Mouse (Mus musculus) G1E (cell line): ENCODE measurements around the gene Wdr46. TPM values are rescaled to one million over a fixed set of nuclear protein-coding genes. Genes with fewer than 3 reads are reported as not detected.
A peak's percentile ranks its signal among the peaks of the same experiment; 100 is the strongest.
"Not testable (repeated sequence)": the region's sequence is repeated elsewhere in the genome, so short reads cannot be mapped to it uniquely, and the experiment has no call there.

Experiments used
- ATAC-seq: 2 replicates; pipeline ENCODE4 v1.8.0; 2016; ENCODE audit warnings: mild to moderate bottlenecking; ENCODE audit not compliant: insufficient number of reproducible peaks, poor library complexity, low FRiP score, severe bottlenecking; ENCODE audit errors: extremely low read depth
- DNase-seq: peaks from one replicate; pipeline ENCODE4 v3.0.0; 2012; ENCODE audit warnings: low spot score
- H3K27me3 ChIP-seq: 2 replicates; pipeline ENCODE4 v1.6.1; 2012; ENCODE audit warnings: mild to moderate bottlenecking, low read length, inconsistent platforms; ENCODE audit not compliant: insufficient read depth
- H3K36me3 ChIP-seq: replicated peaks from 2 replicates; pipeline ENCODE3; 2012; ENCODE audit warnings: mild to moderate bottlenecking, inconsistent platforms
- H3K4me1 ChIP-seq: 2 replicates; pipeline ENCODE4 v1.6.1; 2012; ENCODE audit warnings: low read depth, low read length, inconsistent platforms, mixed read lengths; ENCODE audit not compliant: insufficient read depth
- H3K4me3 ChIP-seq: 2 replicates; pipeline ENCODE4 v1.5.1; 2012; ENCODE audit warnings: low read depth, mild to moderate bottlenecking, inconsistent platforms, low read length, moderate library complexity, mixed read lengths
- H3K9me3 ChIP-seq: replicated peaks from 2 replicates; pipeline ENCODE4 v1.6.1; 2012; ENCODE audit warnings: inconsistent platforms
- CTCF ChIP-seq: IDR thresholded peaks from 2 replicates; pipeline ENCODE4 v1.5.1; 2012; ENCODE audit warnings: low read depth, low read length, inconsistent platforms, mixed read lengths
- GATA1 ChIP-seq: IDR thresholded peaks from 2 replicates; pipeline ENCODE4 v1.6.1; 2012; ENCODE audit warnings: borderline replicate concordance, low read length, inconsistent platforms, mixed read lengths
- GATA2 ChIP-seq: IDR thresholded peaks from 2 replicates; pipeline ENCODE4 v1.6.1; 2012; ENCODE audit warnings: low read depth, low read length, inconsistent platforms, borderline replicate concordance
- POLR2AphosphoS5 ChIP-seq: IDR thresholded peaks from 2 replicates; pipeline ENCODE4 v1.6.1; 2012; ENCODE audit warnings: low read depth, low read length, inconsistent platforms; ENCODE audit not compliant: insufficient replicate concordance
- TAL1 ChIP-seq: conservative IDR thresholded peaks from 2 replicates; pipeline ENCODE4 v1.6.1; 2012; ENCODE audit warnings: low read depth, low read length, inconsistent platforms, mixed read lengths
- polyA plus RNA-seq: library from polyadenylated mRNA; stranded (reverse); fragments of >175 nt; gene quantifications from 2 replicates; pipeline ENCODE4 v1.2.3, GENCODE M21; 2012
- total RNA-seq, 2 experiments: library from RNA; stranded (forward) in 1 of 2; stranded (reverse) in 1 of 2; fragments of 200-1000 nt in 1 of 2; fragments of >200 nt in 1 of 2; fragmentation: Nextera tagmentation in 1 of 2; gene quantifications; 2 replicates each; pipeline ENCODE4 v1.2.3; 2014 to 2017

Wdr46 gene
- total RNA-seq (2014; fragmentation: Nextera tagmentation) (29.6 and 34.2 TPM in 2 replicates), total RNA-seq (2017) (30.7 and 31.1 TPM in 2 replicates), polyA plus RNA-seq (72.2 and 83.2 TPM in 2 replicates)

DNA sequence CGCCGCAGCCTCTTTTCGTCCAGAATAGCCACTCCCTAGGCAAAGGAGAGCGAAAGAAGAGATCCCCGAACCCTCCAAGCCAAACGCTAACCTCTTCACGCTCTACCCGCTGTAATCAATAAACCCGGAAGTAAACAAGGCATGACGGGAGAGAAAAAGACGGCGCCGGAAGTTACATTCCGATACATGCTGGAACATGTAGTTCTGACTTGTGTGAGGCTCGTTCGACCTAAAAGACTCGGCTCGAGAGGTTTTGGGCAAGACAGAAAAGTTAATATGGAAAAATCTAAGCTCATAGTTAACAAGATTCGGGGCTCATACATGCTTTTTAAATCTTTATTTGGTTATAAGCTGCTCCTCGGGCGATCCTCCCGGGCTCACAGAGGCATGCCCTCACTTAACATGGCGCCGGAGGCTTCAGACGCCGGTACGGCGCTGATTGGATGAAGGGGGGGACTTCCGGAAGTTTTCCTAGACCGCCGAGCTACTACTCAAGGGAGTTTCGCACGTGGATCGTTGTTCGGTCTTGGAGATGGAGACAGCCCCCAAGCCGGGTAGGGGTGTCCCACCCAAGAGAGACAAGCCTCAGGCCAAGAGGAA is at the start of gene Wdr46, which contains the start of gene Pfdn6:
TSS of gene Wdr46 (plus strand) at position 455 of the 600 bp plus-strand sequence.
TSS of gene Pfdn6 (minus strand) at position 138 of the 600 bp plus-strand sequence.
- ATAC-seq: peak; percentile 84
- peaks cover 78% of the 10 kb centered on the region for H3K36me3 ChIP-seq
- peaks cover 63% of the 10 kb centered on the region for H3K4me1 ChIP-seq

GRCm38 (mm10) chr17:33891357-33891756 is 49.1 kb upstream of the Wdr46 start:
- H3K4me1 ChIP-seq: peaks cover 26% of the 10 kb centered on the region
- ATAC-seq (no peak), DNase-seq (no peak)
- H3K27me3 ChIP-seq: no peaks in the 10 kb centered on the region
- peaks cover 13% of the 10 kb centered on the region for H3K36me3 ChIP-seq
- TF ChIP-seq CTCF (no peak), GATA1 (no peak), GATA2 (no peak), POLR2AphosphoS5 (no peak), TAL1 (no peak)
- H3K9me3 ChIP-seq: no peaks in the 10 kb centered on the region
- no peak overlapping the region for H3K4me3 ChIP-seq

More for the DNA sequence above, at the start of gene Wdr46, which contains the start of gene Pfdn6:
- no peaks in the 10 kb centered on the region for H3K27me3 ChIP-seq
- DNase-seq: peak; percentile 90
- H3K9me3 ChIP-seq: no peaks in the 10 kb centered on the region
- peak within 1 kb of the TSS; percentile 90 for H3K4me3 ChIP-seq
- TF ChIP-seq CTCF: no peak
- no peak for TF ChIP-seq GATA2
- TF ChIP-seq GATA1: no peak
- no peak for TF ChIP-seq TAL1
- TF ChIP-seq POLR2AphosphoS5: no peak

GRCm38 (mm10) chr17:33891892-33892291 is 48.6 kb upstream of the Wdr46 start:
- DNase-seq, H3K4me3 ChIP-seq, H3K27me3 ChIP-seq, H3K36me3 ChIP-seq, ATAC-seq, H3K9me3 ChIP-seq: not testable (repeated sequence)
- H3K4me1 ChIP-seq: peaks cover 24% of the 10 kb centered on the region

GRCm38 (mm10) chr17:33892429-33892828 is 48.0 kb upstream of the Wdr46 start:
- H3K4me3 ChIP-seq: no peak overlapping the region
- H3K36me3 ChIP-seq: peaks cover 6% of the 10 kb centered on the region
- no peak for DNase-seq
- H3K9me3 ChIP-seq: no peaks in the 10 kb centered on the region
- no peaks in the 10 kb centered on the region for H3K27me3 ChIP-seq
- peaks cover 23% of the 10 kb centered on the region for H3K4me1 ChIP-seq
- TF ChIP-seq POLR2AphosphoS5 (no peak), CTCF (no peak), TAL1 (no peak), GATA1 (no peak), GATA2 (no peak)
- no peak for ATAC-seq

DNA sequence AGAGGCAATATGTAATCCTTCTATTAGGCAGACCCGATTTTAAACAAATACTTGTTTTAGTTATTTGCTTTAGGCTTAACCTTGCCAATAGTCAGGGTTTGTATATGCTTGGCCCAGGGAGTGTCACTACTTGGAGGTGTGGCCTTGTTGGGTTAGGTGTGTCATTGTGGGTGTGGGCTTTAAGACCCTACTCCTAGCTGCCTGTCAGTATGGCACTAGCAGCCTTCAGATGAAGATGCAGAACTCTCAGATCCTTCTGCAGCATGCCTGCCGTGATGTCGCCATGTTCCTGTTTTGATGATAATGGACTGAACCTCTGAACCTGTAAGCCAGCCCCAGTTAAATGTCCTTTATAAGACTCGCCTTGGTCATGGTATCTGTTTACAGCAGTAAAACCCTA is 47.4 kb upstream of the Wdr46 start:
- H3K27me3 ChIP-seq, H3K36me3 ChIP-seq, ATAC-seq, H3K9me3 ChIP-seq, DNase-seq, H3K4me3 ChIP-seq: not testable (repeated sequence)
- H3K4me1 ChIP-seq: peaks cover 23% of the 10 kb centered on the region

DNA sequence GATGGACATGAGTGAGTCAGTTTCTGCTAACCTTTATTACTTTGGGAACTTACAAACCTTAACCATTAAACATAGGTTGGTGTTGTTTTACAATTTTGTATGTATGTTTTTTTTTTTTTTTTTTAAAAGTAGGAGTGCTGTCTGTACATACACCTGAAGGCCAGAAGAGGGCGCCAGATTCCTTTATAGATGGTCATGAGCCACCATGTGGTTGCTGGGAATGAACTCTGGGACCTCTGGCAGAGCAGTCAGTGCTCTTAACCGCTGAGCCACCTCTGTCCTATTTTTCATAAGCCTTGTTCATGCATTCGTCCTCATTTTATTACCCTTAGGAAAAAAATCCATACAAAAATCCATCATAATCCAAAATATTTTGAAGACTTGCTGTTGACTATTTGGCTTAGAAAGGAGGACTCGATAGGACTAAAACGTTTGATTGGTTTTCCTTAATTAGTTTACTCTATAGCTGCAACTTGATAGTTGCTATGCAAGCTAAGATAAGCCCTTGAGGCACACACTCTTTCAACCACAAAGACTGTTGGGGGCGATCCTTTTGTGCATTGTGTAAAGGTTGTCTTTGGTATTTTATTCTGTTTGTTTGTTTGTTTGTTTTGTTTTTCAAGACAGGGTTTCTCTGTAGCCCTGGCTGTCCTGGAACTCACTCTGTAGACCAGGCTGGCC is 43.2 kb upstream of the Wdr46 start:
- no peak for ATAC-seq
- TF ChIP-seq GATA1 (no peak), POLR2AphosphoS5 (no peak), TAL1 (no peak), GATA2 (no peak), CTCF (no peak; the same call in 1 of the 2 replicates)
- H3K4me1 ChIP-seq: peaks cover 50% of the 10 kb centered on the region

DNA sequence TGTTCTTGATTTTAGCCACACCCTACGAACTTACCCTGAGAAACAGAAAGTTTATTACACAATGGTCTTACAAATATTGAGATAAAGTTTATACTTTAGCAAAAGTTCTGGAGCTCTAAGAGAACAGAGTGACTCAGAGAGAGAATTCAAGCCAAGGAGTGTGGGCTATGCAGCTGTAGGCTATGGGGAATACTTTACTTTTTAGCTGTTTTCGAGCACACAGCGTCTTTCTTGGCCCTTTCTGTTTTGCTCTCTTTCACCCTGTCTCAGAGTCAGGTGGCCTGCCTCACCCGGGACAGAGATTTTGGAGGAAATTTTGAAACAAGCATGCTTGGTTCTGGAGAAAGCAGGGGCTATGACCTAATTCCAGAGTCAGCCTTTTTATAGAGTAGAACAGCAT is 42.3 kb upstream of the Wdr46 start:
- not testable (repeated sequence) for H3K36me3 ChIP-seq, DNase-seq, H3K27me3 ChIP-seq, H3K4me3 ChIP-seq, H3K9me3 ChIP-seq, ATAC-seq
- H3K4me1 ChIP-seq: peaks cover 59% of the 10 kb centered on the region

More for the DNA sequence above, 43.2 kb upstream of the Wdr46 start:
- DNase-seq: no peak
- no peaks in the 10 kb centered on the region for H3K36me3 ChIP-seq
- H3K27me3 ChIP-seq: no peaks in the 10 kb centered on the region
- H3K4me3 ChIP-seq: no peak overlapping the region
- no peaks in the 10 kb centered on the region for H3K9me3 ChIP-seq
